Mouse (Mus musculus): ENCODE measurements at regions not wholly inside any gene's neighbourhood (a gene's known extent, or its start where the extent isn't known, plus 50 kb on each side); places are given as distances from the start of the nearest gene placed in this dataset.

DNA sequence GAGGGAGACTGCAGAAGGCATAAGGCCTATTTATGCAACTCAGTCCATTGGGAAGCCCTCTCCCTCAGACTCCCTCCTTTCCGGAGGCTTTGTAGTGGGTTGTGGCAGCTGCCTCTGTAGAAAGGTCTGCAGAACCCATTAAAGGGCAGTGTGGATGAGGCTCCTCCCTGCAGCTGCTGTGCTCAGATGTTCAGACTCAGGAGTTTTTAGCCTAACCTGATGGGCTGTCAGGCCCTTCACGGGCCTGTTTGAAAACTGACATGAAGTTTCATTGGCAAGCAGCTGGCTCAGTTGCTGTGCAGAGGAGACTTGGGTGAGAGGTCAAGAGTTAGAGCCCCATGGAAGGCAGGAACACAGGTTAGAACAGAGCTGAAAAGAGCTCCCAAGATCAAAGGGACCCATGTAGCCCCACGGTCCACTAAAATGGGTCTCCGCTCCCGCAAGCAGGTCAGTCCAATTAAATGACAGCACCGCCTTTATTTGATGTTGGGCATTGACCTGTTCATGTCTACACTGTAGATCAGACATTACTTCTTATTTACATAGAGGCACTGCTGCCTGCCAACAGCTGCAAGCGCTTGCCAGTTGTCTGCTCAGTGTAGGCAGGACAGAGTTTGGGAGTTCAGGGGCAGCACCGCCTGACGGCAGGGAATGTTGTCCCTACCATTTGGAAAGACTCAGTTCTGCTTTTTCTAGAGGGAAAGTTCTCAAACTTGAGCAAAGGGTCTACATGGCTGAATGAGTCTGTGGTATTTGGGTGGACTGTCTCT, 53.8 kb upstream of the Usp46 start:
- H3K9ac ChIP-seq (replicated peaks; ENCODE audit: low read length), result no peak overlapping the region
- DNase-seq (ENCODE audit: low spot score) (peak; percentile 37), ATAC-seq (replicated peaks; ENCODE audit: insufficient number of reproducible peaks, low FRiP score, low TSS enrichment, low read depth) (0 out of 2 replicates have a peak, but pooled peaks have one; percentile 59)
- no peaks in the 10 kb centered on the region for H3K9me3 ChIP-seq (replicated peaks; ENCODE audit: control insufficient read depth, low read length)
- H3K4me2 ChIP-seq (ENCODE audit: low read depth, low read length), result no peak overlapping the region
- no peaks in the 10 kb centered on the region for H3K27me3 ChIP-seq (ENCODE audit: control insufficient read depth, insufficient read depth, low read length)
- H3K27ac ChIP-seq (replicated peaks; ENCODE audit: low read depth, low read length), result no peak overlapping the region
- no peaks in the 10 kb centered on the region for H3K36me3 ChIP-seq (replicated peaks; ENCODE audit: control insufficient read depth, insufficient read depth, low read depth, low read length)
- no peaks in the 10 kb centered on the region for H3K4me1 ChIP-seq (ENCODE audit: control insufficient read depth, insufficient read depth, low read length)
- 64% methylated on average over 9 of the region's 9 CpGs for whole genome bisulfite sequencing
- no peak overlapping the region for H3K4me3 ChIP-seq (ENCODE audit: low read depth, low read length)

DNA sequence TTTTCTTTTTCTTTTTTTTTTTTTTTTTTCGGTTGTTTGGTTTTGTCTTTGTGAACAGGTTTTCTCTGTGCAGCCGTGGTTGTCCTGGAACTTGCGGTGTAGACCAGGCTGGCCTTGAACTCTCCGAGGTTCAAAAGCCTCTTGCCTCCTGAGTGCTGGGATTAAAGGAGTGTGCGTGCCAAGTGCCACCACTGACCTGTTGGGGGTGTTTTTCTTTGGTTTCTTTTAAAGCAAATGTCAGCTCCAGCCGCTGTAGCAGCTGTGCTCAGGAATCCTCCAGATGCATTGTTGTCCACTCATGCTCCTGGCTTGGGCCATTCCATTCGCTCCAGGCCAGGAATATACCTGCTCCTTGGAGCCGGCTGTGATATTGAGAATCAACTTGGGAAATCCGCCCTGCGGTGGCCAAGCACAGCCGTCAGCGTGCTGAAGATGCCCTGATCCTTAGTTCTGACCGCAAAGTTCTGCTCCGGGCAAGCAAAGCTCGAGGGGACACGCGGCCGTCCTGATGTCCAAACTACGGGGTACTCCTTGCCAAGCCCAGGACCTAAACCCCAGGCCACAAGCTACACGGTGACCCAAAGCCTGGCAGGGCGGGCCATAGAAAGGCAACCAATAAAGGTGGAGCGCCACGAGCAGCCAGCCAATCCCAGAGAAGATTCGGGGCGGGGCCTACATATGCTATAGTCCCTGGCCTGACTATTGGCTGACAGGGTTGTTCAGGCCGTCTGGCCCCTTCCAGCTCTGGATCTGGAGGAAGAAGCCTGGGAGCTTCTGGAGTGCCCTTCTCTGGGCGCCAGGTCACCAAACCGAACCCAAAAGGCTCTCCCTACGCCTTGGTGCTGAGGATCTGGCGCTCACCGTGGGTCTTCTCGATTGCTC, 58.0 kb upstream of the Usp46 start:
- Histone ChIP-seq H3K27me3 (ENCODE audit: control insufficient read depth, insufficient read depth, low read length) (no peaks in the 10 kb centered on the region), H3K4me2 (ENCODE audit: low read depth, low read length) (peak overlapping the region; percentile 32; the same call in 1 of the 2 replicates), H3K4me3 (ENCODE audit: low read depth, low read length) (0 out of 2 replicates have a peak overlapping the region, but pooled peaks have one; percentile 11), H3K9me3 (replicated peaks; ENCODE audit: control insufficient read depth, low read length) (no peaks in the 10 kb centered on the region), H3K36me3 (replicated peaks; ENCODE audit: control insufficient read depth, insufficient read depth, low read depth, low read length) (no peaks in the 10 kb centered on the region), H3K4me1 (ENCODE audit: control insufficient read depth, insufficient read depth, low read length) (no peaks in the 10 kb centered on the region), H3K9ac (replicated peaks; ENCODE audit: low read length) (no peak overlapping the region), H3K27ac (replicated peaks; ENCODE audit: low read depth, low read length) (no peak overlapping the region)
- peak; percentile 87 for ATAC-seq (replicated peaks; ENCODE audit: insufficient number of reproducible peaks, low FRiP score, low TSS enrichment, low read depth)
- 71% methylated on average over 32 of the region's 32 CpGs for WGBS
- DNase-seq (ENCODE audit: low spot score), result peak; percentile 71

DNA sequence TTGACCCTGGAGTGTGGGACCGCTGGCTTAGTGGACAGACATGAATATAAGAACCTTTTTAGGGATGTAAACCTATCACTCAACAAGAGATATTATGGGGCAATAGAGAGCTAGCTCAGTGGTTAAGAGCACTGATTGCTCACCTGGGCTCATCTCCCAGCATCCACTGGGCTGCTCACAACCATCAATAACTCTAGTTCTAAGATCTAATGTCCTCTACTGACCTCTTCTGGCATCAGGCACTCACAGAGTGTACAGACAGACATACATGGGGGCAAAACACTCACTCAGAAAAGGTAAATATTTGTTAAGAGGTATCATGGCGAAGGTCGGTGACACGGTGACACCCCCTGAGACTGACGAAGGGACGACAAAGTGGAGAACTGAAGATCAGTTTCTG, 59.3 kb upstream of the Usp46 start:
- 89% methylated on average over 6 of the region's 6 CpGs for whole genome bisulfite sequencing
- Histone ChIP-seq H3K36me3 (replicated peaks; ENCODE audit: control insufficient read depth, insufficient read depth, low read depth, low read length) (no peaks in the 10 kb centered on the region), H3K27me3 (ENCODE audit: control insufficient read depth, insufficient read depth, low read length) (no peaks in the 10 kb centered on the region), H3K27ac (replicated peaks; ENCODE audit: low read depth, low read length) (no peak overlapping the region), H3K9ac (replicated peaks; ENCODE audit: low read length) (no peak overlapping the region), H3K4me3 (ENCODE audit: low read depth, low read length) (no peak overlapping the region), H3K9me3 (replicated peaks; ENCODE audit: control insufficient read depth, low read length) (no peaks in the 10 kb centered on the region), H3K4me1 (ENCODE audit: control insufficient read depth, insufficient read depth, low read length) (no peaks in the 10 kb centered on the region), H3K4me2 (ENCODE audit: low read depth, low read length) (no peak overlapping the region)
- no peak for DNase-seq (ENCODE audit: low spot score)
- ATAC-seq (replicated peaks; ENCODE audit: insufficient number of reproducible peaks, low FRiP score, low TSS enrichment, low read depth), result no peak

DNA sequence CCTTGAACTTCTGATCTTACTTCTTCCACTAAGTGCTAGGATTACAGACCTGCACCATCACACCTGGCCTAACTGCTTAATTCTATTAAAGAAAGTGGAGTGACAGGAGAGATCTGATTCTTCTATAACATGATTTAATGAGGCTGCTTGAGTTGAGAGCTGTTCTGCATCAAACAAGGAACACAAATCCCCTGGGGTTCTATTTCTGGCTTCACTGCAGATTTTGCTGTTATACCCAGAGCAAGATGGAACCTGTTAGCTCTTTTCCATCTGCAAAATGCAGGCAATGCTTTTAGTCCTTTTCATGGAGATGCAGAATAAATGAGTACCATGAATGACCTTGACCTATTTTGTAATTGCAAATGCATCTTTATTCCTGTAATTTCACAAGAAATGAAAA, 61.4 kb upstream of the Usp46 start:
- no peak overlapping the region for H3K4me3 ChIP-seq (ENCODE audit: low read depth, low read length)
- peak; percentile 80 for DNase-seq (ENCODE audit: low spot score)
- H3K36me3 ChIP-seq (replicated peaks; ENCODE audit: control insufficient read depth, insufficient read depth, low read depth, low read length), result no peaks in the 10 kb centered on the region
- no peak for ATAC-seq (replicated peaks; ENCODE audit: insufficient number of reproducible peaks, low FRiP score, low TSS enrichment, low read depth)
- no peak overlapping the region for H3K27ac ChIP-seq (replicated peaks; ENCODE audit: low read depth, low read length)
- no peaks in the 10 kb centered on the region for H3K27me3 ChIP-seq (ENCODE audit: control insufficient read depth, insufficient read depth, low read length)
- H3K9ac ChIP-seq (replicated peaks; ENCODE audit: low read length), result no peak overlapping the region
- H3K4me1 ChIP-seq (ENCODE audit: control insufficient read depth, insufficient read depth, low read length), result no peaks in the 10 kb centered on the region
- H3K4me2 ChIP-seq (ENCODE audit: low read depth, low read length), result no peak overlapping the region
- H3K9me3 ChIP-seq (replicated peaks; ENCODE audit: control insufficient read depth, low read length), result no peaks in the 10 kb centered on the region

DNA sequence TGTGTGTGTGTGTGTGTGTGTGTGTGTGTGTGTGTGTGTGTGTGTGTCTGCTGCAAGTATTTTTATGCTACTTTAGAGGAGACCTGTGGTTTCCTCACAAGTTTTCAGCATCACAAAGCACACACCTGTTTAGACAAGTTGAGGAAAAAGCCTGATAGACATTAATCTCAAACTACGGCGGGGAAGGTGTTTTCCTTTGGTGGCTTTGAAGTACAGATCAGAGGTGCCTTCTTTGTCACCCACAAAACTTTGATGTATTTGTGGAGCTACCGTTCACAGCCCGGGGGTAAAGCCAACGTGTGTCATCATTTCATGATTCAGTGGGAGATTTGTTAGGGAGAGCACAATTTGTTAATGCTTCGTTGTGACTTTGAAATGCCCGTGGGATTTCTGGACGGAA, 62.4 kb upstream of the Rasl11b start:
- Histone ChIP-seq H3K36me3 (replicated peaks; ENCODE audit: control insufficient read depth, insufficient read depth, low read depth, low read length) (no peaks in the 10 kb centered on the region), H3K9ac (replicated peaks; ENCODE audit: low read length) (no peak overlapping the region), H3K4me2 (ENCODE audit: low read depth, low read length) (no peak overlapping the region), H3K4me3 (ENCODE audit: low read depth, low read length) (no peak overlapping the region), H3K4me1 (ENCODE audit: control insufficient read depth, insufficient read depth, low read length) (no peaks in the 10 kb centered on the region), H3K9me3 (replicated peaks; ENCODE audit: control insufficient read depth, low read length) (no peaks in the 10 kb centered on the region), H3K27ac (replicated peaks; ENCODE audit: low read depth, low read length) (no peak overlapping the region), H3K27me3 (ENCODE audit: control insufficient read depth, insufficient read depth, low read length) (no peaks in the 10 kb centered on the region)
- ATAC-seq (replicated peaks; ENCODE audit: insufficient number of reproducible peaks, low FRiP score, low TSS enrichment, low read depth) (no peak), DNase-seq (ENCODE audit: low spot score) (no peak)
- 63% methylated on average over 8 of the region's 8 CpGs for WGBS

DNA sequence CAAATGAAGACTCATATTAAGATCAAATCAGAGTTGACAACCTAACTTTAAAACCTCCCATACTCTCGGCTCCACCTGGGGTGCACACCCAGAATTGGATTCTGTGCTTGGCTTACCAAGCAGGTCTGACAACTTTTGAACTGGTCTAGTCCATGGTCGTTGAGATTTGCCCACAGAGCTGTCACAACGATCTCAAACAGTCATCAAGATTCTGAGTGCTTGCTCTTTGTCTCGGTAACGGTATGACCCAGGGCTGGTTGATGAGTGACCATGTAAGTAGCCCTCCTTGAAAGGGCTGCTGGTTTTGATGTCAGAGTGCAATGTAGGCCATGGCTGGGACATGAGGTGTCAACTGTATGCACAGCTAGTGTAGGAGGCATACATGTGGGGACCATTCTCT, 58.7 kb upstream of the Rasl11b start:
- H3K4me2 ChIP-seq (ENCODE audit: low read depth, low read length), result no peak overlapping the region
- peak; percentile 24 for DNase-seq (ENCODE audit: low spot score)
- ATAC-seq (replicated peaks; ENCODE audit: insufficient number of reproducible peaks, low FRiP score, low TSS enrichment, low read depth), result no peak
- no peaks in the 10 kb centered on the region for H3K27me3 ChIP-seq (ENCODE audit: control insufficient read depth, insufficient read depth, low read length)
- no peak overlapping the region for H3K9ac ChIP-seq (replicated peaks; ENCODE audit: low read length)
- no peak overlapping the region for H3K27ac ChIP-seq (replicated peaks; ENCODE audit: low read depth, low read length)
- H3K4me3 ChIP-seq (ENCODE audit: low read depth, low read length), result no peak overlapping the region
- no peaks in the 10 kb centered on the region for H3K4me1 ChIP-seq (ENCODE audit: control insufficient read depth, insufficient read depth, low read length)
- H3K36me3 ChIP-seq (replicated peaks; ENCODE audit: control insufficient read depth, insufficient read depth, low read depth, low read length), result no peaks in the 10 kb centered on the region
- H3K9me3 ChIP-seq (replicated peaks; ENCODE audit: control insufficient read depth, low read length), result no peaks in the 10 kb centered on the region
- WGBS, result 76% methylated on average over 5 of the region's 5 CpGs

DNA sequence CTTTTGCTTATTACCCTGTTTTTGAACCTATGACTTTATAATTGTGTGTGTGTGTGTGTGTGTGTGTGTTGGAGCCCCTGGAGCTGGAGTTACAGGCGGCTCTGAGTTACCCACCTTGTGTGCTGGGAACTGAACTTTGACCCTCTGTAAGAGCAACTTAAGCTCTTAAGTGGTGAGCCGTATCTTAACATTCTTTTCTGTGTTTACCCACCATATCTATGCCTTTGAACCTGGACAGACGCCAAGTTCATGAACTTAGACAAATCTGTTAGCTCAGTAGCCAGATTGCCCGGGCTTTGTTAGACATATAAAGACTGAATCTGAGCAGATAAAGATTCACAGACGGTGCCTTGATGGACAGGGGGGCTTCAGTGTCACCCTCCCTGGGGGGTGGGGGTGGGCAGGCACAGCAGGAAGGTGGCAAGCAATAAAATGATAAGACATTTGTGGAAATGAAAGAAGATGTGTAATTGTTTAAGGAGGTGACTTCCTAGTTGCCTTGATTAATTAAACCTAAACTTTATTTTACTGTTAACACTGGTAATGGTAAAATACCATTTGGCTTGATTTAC, 58.1 kb upstream of the Rasl11b start:
- ATAC-seq (replicated peaks; ENCODE audit: insufficient number of reproducible peaks, low FRiP score, low TSS enrichment, low read depth) (no peak), DNase-seq (ENCODE audit: low spot score) (peak; percentile 28)
- H3K9me3 ChIP-seq (replicated peaks; ENCODE audit: control insufficient read depth, low read length), result no peaks in the 10 kb centered on the region
- no peaks in the 10 kb centered on the region for H3K27me3 ChIP-seq (ENCODE audit: control insufficient read depth, insufficient read depth, low read length)
- H3K36me3 ChIP-seq (replicated peaks; ENCODE audit: control insufficient read depth, insufficient read depth, low read depth, low read length), result no peaks in the 10 kb centered on the region
- no peaks in the 10 kb centered on the region for H3K4me1 ChIP-seq (ENCODE audit: control insufficient read depth, insufficient read depth, low read length)
- no peak overlapping the region for H3K4me3 ChIP-seq (ENCODE audit: low read depth, low read length)
- no peak overlapping the region for H3K27ac ChIP-seq (replicated peaks; ENCODE audit: low read depth, low read length)
- H3K9ac ChIP-seq (replicated peaks; ENCODE audit: low read length), result no peak overlapping the region
- no peak overlapping the region for H3K4me2 ChIP-seq (ENCODE audit: low read depth, low read length)
- WGBS, result 42% methylated on average over 5 of the region's 5 CpGs

DNA sequence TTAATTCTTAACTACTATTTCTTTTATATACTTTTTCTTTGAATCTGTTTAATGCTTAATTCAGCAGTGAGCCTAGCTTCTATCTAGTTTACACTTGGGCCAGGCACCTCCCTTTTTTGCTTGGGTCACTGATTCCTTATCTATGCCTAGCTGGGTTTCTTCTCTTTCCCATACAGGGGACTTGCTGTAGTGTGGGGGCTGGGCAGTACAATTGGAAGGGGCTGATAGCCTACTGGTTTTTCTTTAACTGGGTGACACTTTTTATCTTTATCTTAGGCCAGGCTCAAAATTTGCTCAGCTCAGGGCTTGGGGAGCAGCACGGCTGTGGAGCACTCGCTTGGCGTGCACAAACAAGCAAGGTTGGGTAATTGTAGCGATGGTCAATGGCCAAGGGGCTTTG, 51.1 kb upstream of the Rasl11b start:
- 97% methylated on average over 4 of the region's 4 CpGs for WGBS
- DNase-seq (ENCODE audit: low spot score) (no peak), ATAC-seq (replicated peaks; ENCODE audit: insufficient number of reproducible peaks, low FRiP score, low TSS enrichment, low read depth) (no peak)
- no peaks in the 10 kb centered on the region for H3K4me1 ChIP-seq (ENCODE audit: control insufficient read depth, insufficient read depth, low read length)
- no peak overlapping the region for H3K27ac ChIP-seq (replicated peaks; ENCODE audit: low read depth, low read length)
- H3K9me3 ChIP-seq (replicated peaks; ENCODE audit: control insufficient read depth, low read length), result no peaks in the 10 kb centered on the region
- no peaks in the 10 kb centered on the region for H3K36me3 ChIP-seq (replicated peaks; ENCODE audit: control insufficient read depth, insufficient read depth, low read depth, low read length)
- no peak overlapping the region for H3K9ac ChIP-seq (replicated peaks; ENCODE audit: low read length)
- no peak overlapping the region for H3K4me3 ChIP-seq (ENCODE audit: low read depth, low read length)
- no peaks in the 10 kb centered on the region for H3K27me3 ChIP-seq (ENCODE audit: control insufficient read depth, insufficient read depth, low read length)
- no peak overlapping the region for H3K4me2 ChIP-seq (ENCODE audit: low read depth, low read length)

Measured in embryonic facial prominence, embryonic 11.5 days (tissue).